Mouse (Mus musculus) right cerebral cortex, postnatal 36 days (tissue): ENCODE results near the gene Gorab.

Experiments
- DNase-seq, 2 experiments: peaks; one replicate each; pipeline ENCODE4 v3.0.0; 2022; ENCODE audit warnings: low spot score in 2 of 2, mixed read lengths in 1 of 2

Gene Gorab

DNA sequence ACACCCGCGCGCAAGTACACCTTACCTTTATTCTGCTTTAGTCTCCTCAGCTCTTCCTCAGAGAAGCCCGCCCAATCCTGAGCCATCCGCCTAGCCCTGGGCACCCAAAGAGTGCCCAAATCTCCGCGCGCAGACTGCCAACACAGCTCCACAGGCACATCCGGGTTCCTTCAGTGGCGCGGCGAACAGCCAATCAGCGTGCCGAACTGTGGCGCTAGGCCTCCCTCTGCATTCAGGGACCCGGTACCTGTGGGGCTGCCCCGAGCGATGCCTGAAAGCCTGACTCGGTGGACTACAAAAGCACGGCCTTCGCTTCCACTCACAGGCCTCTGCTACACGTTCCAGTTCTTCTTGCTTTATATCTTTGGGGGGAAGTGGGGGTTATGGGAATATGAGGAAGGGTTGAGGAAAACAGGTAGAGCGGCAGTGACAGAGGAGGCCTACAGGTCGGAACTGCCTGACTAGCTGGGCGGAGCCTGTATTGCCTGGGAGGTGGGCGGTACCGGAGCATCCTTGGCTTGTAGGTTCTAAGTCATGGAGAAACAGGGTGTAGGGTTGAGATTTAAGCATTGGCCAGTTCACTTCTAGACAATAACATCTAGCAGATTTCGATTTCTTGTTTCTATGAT lies at the start of gene Gorab:
Gene Gorab, minus strand, starts transcription at position 172 of the 629 bp plus-strand sequence.
- peak; percentile 94 to 95 for DNase-seq

DNA sequence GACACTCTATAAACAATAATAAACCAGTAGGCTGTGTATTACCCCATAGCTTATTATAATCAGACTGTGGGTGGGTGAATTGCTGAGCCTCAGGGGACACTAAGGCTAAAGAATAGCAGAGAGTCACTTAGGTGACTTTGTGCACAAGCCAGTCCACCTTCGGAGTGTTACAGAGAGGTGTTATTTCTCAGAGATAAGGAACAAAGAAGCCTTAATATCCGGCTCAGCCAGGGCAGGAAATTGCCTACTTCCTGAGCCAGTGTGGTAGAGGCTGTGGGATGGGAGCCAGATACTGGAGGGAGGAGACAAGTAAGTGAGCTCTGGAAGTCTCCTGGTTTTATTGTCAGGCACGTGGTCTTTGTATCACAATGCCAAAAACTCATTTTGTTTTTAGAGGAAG lies 40.4 kb upstream of the Gorab start:
- DNase-seq, result no peak

DNA sequence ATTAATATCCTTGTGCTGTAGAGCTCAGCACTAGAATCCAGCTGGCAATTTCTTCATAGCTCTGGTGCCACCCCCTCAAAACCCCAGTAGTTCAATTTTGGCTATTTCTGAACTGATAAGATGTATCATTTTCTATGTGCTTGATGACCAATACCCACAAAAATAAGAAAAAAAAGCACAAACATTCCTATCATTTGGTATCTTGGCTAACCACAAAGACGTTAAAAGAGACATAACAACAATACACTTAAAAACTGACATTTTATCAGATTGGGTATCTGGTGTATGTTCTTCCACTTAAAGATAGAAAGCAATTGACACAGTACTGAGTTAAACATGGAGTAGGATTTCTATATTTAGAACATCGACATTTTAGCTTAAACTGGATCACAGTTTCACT lies 35.5 kb upstream of the Gorab start:
- no peak for DNase-seq

DNA sequence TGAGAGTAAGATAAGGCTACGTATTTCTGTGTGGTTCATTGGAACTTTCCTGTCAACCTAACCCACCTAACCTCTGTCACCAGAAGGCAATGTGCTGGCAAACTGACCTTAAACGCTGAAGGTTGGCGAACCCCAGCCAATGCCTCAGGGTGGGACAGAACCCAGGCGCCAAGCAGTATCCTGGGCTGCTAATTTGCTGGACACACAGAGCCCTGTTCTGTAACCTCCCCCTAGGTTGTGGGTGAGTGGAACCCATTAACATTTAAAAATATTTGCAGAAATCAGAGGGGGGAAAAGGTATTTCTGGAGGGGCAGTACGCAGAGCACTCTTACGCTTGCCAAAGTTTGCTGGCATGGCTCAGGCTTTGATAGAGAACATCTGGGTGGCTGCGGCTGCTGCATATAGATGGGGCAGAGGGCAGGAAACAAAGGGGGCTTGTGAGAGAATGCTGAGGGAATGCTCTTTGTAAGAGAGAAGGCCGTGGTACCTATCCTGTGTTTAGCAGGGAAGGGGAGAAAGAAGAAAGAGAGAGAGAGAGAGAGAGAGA lies 20.1 kb upstream of the Gorab start:
- DNase-seq, result no peak

DNA sequence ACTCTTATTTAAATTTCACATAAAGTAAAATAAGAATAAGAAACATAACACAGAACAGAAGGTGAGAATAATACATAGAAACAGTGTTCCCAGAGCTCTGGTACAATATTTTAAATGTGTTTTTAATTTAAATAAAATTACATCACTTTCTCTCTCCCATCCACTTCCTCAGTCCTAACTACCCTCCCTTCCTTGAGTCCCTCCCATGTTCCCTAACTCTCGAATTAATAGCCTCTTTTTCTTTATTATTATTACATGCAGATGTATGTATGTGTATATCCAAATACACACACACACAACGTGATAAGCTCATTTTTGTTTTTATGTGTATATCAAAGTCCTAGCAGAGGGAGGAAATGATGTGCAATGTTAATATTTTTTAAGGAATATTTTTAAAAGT lies 13.7 kb upstream of the Gorab start:
- no peak for DNase-seq

DNA sequence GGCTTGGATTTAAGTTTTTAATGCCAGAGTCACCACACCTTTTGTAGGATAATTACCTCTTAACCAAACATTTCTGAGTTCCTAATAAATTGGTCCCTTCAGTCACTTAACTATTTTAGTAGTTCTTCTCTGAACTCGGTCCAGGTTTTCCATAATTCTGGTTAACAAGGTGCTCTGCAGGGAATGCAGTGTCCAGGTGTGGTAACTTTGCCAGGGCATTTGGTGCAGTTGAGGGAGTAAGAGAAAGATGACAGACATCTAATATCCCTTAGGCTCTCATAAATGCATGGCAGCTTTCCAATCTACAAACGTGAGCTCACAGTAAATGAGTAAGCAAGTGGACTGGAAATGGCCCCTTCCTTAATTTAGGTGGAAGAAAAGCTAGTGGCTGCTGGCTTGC lies 10.7 kb upstream of the Gorab start:
- no peak for DNase-seq

DNA sequence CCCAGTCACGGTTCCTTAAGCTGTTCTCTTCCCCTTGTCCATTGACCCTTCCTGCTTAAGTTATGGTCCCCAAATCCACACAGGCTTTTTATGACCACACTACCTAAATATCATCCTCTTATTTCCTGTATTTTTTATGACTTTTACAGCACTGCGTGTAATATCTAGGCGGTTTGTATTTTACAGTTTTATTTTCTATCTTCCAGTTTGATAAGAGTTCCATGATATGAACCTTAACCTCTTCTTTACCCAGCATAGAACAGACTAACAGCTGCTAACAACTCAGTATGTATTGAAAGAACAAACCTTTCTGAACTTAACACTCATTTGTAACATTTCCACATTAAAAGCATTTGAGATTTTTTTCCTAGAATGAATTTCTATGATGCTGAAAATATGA lies 2.7 kb upstream of the Gorab start:
- DNase-seq, result no peak

DNA sequence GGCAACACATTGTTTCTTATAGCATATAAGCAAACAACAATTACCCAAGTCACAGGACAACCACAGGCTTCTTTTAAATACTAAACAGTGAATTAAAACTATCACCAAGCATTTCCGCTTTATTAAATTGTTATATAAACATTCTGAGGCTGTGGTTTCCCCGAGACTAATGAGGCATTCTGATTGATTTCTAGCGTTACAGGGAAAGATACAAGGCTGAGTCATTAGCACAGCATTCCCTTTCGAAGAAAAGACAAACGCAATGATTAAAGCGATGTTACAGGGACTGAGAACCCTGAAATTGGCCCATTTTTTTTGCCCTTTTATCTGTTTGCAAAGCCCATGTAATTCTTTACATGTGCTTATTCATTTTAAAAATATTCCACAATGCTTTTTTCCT lies 12.1 kb downstream of the Gorab start:
- no peak for DNase-seq

DNA sequence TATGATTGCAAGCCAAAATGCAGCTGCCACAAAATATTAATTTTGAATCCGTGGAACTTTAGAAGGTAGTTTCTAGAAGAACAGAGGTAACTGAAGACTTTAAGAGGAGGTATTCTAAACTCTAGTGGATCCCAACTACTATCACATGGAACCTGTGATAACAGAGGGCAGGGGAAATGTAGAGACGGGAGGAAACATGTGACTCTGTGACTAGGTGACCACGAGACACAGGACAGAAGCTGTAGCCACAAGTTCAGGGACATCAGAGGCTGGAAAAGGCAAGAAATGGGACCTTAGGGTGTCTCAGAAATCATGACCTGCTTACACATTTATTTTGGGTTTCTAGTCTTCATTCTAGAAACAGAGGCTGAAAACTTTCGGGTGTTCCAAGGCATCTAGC lies 13.4 kb downstream of the Gorab start:
- DNase-seq, result no peak

DNA sequence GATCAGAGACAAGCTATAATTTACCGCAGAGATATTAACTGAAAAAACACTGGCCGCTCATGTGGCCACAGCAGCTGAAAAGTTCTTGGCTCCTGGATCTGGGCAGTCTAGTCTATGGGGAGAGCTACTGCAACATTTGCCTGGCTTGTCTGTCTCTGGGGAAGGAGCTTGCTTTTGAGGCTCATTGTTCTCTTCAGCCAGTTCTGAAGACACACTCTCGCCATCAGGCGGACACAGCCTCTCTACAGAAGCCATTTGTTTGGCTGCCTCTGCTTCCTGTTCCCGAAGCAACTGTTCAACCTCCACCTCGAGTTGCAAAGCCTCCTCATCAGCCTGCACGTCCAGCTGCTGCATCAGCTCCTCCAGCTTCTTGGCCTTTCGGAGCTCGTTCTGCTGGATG lies 17.3 kb downstream of the Gorab start:
- no peak for DNase-seq

DNA sequence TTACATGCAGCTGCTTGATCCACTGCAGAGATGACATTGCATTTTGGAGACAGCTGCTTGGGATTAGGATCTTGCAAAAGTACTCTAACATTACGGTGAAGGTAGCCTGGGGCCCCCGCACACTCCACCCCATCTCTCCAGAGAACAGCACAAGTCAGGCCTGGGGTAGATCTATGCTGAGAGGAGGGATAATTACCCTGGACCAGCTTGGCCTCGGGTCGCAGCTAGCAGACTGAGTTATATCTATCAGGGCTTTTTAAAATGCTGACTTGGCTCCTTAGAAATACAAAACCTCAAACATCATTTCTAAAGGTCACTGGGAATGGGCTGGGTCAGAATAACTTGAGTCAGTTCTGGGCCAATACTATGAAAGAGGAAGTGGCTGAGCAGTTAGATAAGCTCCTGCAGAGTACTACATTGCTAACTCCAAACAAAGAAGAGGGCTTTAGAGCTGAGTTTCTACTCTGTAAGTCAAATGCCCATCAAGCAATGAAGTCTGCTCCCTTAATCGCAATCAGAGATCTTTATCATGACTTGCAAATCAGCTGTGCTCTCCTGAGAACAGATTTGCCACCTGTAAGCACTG lies 19.9 kb downstream of the Gorab start:
- DNase-seq, result no peak

DNA sequence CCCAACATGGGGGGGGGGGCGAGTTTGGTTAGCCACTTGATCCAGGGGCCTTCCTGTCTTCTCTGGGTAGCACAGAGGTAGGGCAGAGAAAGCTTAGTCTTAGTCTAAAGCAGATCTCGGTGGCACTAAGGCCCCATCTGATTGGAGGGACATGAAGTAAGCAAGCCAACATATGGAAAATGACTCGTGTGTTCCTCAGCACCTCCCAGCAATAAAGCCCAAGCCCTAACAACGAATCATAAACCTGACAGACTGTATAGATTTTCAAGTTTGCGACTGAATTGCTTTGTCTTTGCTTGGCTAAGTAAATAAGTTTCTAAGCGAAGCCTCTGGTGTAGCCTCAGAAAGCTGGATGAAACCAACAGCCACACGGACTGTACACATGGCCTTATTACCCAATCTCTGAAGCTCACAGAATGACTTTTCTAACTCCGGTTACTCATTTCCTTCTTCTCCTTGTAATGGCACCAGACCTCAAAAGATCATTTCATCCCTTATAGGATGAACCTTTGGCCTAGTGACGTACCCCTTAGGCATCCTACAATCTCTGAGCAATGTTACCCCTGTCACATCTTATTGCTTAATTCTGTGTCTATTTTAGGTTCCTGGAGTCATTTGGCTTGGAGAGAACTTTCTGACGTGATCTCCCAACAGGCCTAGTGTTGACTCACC lies 21.3 kb downstream of the Gorab start:
- DNase-seq, result no peak

DNA sequence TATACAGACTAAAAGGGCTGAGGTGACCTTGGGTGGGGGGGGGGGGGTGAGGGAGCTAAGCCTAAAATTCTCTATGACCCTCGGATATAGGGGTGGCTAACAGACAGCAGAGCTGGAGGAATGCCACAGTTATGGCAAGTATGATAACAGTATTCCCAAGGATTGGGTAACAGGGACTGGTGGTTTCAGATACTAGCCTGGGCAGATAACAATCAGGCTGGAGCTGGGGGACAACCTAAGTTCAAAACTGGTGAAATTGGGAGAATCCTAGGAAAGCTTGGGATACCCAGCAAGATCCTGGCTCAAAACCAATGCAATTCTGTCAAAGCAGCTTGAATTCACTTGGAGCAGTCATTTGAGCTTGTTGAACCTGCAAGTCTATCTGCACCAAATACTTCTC lies 22.9 kb downstream of the Gorab start:
- no peak for DNase-seq

DNA sequence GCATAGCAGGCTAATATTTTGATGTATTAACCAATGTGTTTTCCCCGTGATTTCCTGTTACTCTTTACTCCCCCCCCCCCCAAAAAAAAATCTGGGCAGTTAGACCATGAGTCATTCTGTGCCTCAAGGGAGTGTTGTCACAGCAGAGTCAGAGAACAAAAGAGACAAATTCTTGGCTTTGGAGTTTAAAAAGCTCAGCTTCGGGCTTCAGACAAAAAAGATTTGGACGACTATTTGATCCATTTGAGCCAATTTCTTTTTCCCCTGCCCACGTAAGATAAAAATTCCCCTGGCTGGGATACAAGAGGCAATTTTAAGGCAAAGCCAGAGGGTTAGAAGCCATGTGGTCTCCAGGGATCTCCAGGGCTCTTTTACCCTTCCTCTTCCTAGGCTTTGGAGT lies 23.4 kb downstream of the Gorab start:
- no peak for DNase-seq

DNA sequence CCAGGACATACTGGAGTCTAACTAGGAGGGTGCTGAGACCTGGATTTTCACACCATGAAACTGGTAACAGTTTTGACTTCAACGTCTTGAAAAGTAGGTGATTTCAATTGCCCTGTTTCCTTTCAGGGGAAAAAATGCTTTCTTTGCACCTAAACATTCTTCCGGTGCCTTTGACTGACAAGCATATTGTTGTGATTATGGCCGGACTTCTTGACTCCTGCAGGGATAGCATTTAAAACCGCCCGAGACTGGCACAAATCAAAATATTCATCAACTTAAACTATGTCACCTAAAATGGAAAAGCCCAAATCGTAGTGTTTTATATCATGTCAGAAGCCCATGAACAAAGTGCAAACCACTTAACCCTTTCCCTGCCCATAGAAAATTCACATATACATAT lies 25.5 kb downstream of the Gorab start:
- DNase-seq, result no peak

DNA sequence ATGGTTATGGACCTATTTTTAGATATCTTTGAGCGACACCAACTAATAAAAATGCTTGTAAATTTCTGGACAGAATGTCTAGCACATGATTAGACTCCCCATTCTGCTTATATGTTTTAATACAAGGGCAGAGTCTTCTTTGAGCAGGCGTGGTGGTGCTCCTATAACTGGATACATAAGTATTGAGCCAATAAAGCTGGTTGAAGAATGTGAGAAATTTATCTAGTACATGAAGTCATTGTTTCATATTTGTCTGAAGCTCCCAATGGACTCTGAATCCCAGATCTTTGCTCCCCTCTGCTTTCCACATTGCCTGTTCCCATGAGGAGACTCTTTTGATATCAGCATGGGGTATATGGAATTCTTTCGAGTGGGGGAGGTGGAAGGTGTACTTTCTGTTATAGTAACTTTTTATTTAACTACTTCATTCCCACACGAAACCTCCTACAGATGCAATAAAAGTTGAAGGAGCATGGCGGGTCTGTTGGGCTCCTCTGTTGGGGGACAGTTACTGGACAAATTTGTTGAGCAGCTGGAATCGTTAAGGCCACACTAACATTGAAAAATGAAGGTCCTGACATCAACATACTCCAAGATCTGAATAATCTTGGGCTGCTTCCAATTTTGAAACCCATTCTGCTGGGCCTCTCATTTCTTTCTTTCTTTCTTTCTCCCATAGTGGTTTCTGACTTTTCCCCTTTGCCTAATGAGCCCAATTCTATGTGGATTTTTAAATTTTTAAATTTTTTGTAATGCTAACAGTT lies 26.5 kb downstream of the Gorab start:
- no peak for DNase-seq

DNA sequence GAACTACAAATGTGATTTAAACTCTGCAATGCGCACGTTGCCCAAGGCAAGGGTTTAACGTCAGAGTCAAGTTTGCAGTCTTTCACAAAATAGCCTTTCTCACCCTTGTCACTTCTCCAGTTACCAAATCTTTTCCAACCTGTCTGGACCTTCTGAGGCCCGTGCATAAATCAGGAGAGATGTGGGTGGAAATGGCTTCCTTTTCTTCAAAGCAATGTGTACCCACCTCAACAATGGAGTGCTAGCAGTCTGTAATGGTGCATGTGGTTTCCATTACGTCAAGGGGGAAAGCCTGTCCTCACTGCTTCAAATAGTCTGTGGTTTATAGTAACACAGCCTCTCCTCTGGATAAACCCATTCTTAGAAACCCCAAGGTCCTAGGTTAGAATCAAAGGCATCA lies 29.0 kb downstream of the Gorab start:
- DNase-seq, result no peak

DNA sequence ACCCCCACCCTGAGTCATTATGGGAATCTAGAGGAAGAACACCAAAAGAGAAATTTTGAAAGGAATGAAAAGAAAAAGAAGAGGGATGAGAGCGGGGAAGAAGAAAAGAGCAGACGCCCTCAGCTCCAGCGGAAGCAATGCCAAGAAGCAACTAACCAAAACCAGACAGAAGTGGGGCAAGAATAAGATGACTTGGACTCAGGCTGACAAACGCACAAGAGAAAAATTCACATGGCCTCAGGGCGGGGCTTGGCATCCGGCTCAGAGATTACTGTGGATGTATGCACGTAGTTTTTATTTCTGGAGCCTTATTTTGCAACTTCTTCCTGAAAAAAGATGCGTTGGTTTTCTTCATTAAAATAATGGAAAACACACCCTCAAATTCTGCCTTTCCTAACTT lies 41.3 kb downstream of the Gorab start:
- no peak for DNase-seq

DNA sequence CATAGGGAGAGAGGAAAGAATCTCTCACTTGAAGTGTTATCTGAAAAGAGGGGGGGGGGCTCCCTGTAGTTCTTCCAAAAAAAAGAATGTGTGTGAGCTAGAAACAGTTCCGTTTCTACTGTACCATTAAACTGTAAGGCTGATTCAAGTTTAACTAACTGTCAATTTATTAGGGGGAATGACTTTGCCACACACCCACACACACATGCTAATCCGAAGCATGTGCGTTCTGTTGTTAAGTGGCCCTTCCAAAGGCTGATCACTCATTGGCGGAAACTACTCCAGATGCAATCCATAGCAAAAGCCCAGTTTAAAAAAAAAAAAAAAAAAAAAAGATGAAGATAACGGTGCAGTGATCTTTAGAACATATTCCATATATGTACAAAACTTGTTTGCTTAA lies 42.1 kb downstream of the Gorab start:
- DNase-seq, result no peak

DNA sequence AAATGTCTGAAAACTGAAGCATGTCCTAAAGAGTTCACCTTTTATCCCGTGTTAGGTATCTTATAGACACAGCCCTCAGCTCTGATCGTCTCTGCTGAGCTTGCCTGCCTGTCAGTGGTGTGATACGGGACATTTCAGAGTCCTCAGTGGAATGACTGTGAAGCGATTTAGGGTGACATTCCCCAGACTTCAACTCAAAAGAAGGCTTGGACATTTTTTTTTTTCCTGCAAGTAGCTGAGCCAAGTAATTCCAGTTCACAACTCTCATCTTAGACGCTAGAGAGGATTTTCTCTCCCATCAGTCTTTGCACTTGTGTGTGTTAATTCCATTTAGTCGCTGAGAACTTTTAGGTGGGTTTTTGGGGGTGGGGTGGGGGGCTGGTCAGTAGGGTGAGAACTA lies 42.7 kb downstream of the Gorab start:
- no peak for DNase-seq

DNA sequence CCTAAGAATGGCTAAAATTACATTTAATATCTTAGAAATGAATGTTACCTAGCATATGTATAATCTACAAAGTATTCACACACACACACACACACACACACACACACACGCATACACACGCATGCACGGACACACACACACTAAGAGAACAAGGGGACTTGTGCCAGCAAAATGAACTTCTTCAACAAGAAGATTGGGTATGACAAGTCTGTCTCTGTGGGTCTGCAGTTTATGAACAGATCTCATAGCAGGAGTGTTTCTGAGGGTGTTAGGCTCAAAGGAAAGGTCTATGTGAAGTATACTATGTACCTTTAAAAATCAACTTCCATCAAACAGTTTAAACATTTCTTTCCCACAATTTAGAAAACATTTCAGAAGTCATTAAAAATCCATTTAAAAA lies 43.9 kb downstream of the Gorab start:
- DNase-seq, result no peak

DNA sequence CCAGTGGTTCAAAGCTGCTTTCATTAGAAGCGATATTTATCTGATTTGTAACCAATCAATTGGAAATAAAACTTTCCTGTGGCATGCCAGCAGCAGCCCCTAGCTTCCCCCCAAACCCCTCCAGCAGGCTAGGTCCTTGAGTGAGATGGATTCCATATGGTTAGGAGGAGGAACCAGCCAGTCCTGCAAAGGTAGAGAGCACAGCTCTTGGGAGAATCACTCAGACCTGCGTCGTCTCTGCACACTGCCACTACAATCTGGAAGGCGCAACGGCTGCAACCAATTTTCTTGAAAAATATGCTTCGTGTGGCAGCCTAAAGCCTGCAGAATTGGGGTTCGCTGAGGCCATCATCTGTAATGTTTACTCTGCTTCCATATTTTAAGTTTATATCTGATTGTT lies 45.3 kb downstream of the Gorab start:
- no peak for DNase-seq

DNA sequence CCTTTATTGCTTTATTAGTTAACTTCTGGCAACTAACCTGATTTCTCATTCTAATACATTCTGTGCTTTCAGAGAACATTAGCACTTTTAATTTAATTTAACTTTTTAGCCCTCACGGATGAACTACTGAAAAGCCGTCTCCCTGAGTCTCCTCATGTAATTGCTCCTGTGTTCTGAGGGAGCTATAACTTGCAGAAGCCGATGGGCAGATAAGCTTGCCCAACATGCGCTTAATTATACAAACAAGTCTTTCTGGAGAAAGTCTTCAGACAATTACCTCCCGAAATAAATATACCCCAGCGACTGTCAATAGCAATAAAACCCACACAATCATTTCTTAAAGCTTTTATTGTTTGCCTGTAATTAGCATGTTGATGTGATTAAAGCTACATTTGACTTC lies 45.7 kb downstream of the Gorab start:
- no peak for DNase-seq
